Mouse (Mus musculus) neural tube, postnatal 0 days (tissue): ENCODE results near the gene Hmg20a. TPM values are rescaled to one million over a fixed set of nuclear protein-coding genes. Genes with fewer than 3 reads are reported as not detected.

Experiments
- polyA plus RNA-seq: library from polyadenylated mRNA; unstranded; fragments of >200 nt; fragmentation: Nextera tagmentation; extraction: Ambion mirVana; gene quantifications from 2 replicates; pipeline ENCODE4 v1.2.1, GENCODE M21; 2015

Hmg20a gene
- 43.4 and 51.7 TPM in 2 replicates for polyA plus RNA-seq

GRCm38 (mm10) chr9:56417948-56418737 lies at the start of gene Hmg20a, which contains the start of gene Peak1:
Gene Hmg20a (plus strand): TSS chr9:56418609.
Gene Peak1 (minus strand): TSS chr9:56418067.

Other genes with a start within 250 kb of the Hmg20a start
- 7.1 and 7.3 TPM in 2 replicates for gene Peak1, start 542 bp upstream of the Hmg20a start, polyA plus RNA-seq